Comparison of ENCODE assay signal across 10 mouse cellular contexts in the genomic region with DNA sequence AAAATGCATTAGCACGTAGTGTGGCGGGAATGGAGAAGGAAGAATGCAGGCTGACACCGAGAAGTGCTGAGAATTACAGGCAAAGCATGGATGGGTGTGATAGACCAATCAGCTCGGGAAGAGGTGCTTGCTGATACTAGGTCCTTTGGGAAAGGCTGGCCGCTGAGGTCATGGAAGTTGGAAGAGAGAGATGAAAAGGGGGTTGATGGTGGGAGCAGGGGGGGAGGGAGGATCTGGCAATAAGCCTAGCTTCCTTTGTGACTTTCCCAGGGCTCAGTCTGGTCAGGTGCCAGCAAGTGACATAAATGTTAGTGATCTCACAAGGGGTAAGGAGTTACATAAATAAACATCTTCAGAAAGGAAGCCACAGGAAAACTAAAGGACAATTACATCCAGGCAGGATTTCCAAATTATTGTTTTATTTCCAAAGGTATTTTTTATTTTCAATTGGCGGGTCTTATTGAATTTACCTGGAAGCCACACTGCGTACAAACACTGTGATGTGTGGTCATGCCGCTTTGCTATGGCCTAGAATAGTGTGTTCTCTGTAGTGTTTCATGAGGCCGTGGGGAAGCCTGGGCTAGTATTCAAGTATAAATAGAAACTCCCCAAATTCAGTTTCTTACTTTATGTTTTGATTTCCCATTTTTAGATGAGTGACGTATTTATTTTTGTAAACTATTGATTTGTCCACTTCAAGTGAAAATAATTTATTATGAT. TPM values are rescaled to one million over a fixed set of nuclear protein-coding genes. Genes with fewer than 3 reads are reported as not detected.
DNase-seq lines count a peak whose midpoint lies in the region; ATAC-seq lines count a peak whose summit lies in the region.
"Had no signal": no experiment of that assay in that cellular context is flagged by ENCODE, and none has a peak within 500 bp of the region (broad histone marks: within the 10 kb centered on the region; RNA-seq: fewer than 3 reads in every experiment).

No protein-coding gene starts in this region.

- ATAC-seq in heart, embryonic 11.5 days (replicated peaks; ENCODE audit: insufficient number of reproducible peaks, low FRiP score, low TSS enrichment) = peak; percentile 77
- ATAC-seq in erythroid progenitor cell, adult 5-6 weeks (replicated peaks; ENCODE audit: low FRiP score, poor library complexity, severe bottlenecking) = no peak
- ATAC-seq: liver, postnatal 0 days had no signal

- no peaks in the 10 kb centered on the region; the same call in 1 of the 2 replicates for H3K36me3 ChIP-seq in heart, embryonic 11.5 days (ENCODE audit: control insufficient read depth, insufficient read depth, low read length)

- peak; percentile 26 for DNase-seq in right cerebral cortex, postnatal 4 days
- no peak for DNase-seq in right cerebral cortex, adult 2 months (ENCODE audit: low spot score in 2 of 2)
- DNase-seq in lung, adult 18-20 months = peak; percentile 51 to 70
- DNase-seq in skeletal muscle tissue, adult 2 months (ENCODE audit: low read depth, low spot score) = peak; percentile 54
- DNase-seq in frontal cortex, postnatal 10 days (ENCODE audit: low spot score in 2 of 2) = no peak
- DNase-seq: liver, postnatal 0 days; thymus, postnatal 14 days had no signal

- no peak overlapping the region for H3K4me3 ChIP-seq in heart, embryonic 11.5 days (ENCODE audit: low read depth, low read length)
- H3K4me3 ChIP-seq: erythroblast, embryonic 14.5 days had no signal

- peaks cover 4% of the 10 kb centered on the region; the same call in 1 of the 2 replicates for H3K4me1 ChIP-seq in heart, embryonic 11.5 days (ENCODE audit: control insufficient read depth, insufficient read depth, low read length)

- 0 out of 2 replicates have a peak overlapping the region, but pooled peaks have one; percentile 32 for H3K27ac ChIP-seq in heart, embryonic 11.5 days (ENCODE audit: low read depth, low read length)

- no peaks in the 10 kb centered on the region for H3K27me3 ChIP-seq in heart, embryonic 11.5 days (ENCODE audit: control insufficient read depth, insufficient read depth, low read length)

- H3K9ac ChIP-seq in heart, embryonic 11.5 days (ENCODE audit: low read depth, low read length) = no peak overlapping the region
- H3K9ac ChIP-seq: liver, postnatal 0 days had no signal

- no peak overlapping the region for H3K4me2 ChIP-seq in heart, embryonic 11.5 days

- WGBS in heart, embryonic 11.5 days (ENCODE audit: insufficient replicate concordance) = 48% methylated on average over 10 of the region's 10 CpGs

- H3K9me3 ChIP-seq in heart, embryonic 11.5 days (replicated peaks; ENCODE audit: control insufficient read depth, low read length) = no peaks in the 10 kb centered on the region

RNA-seq across cellular contexts. Expression of a gene that starts 38.7 kb away (rescaled TPM):
- polyA plus RNA-seq in heart, embryonic 11.5 days (2014; fragmentation: Nextera tagmentation; extraction: Ambion mirVana) = 0.20 and 0.24 TPM in 2 replicates
- total RNA-seq in erythroid progenitor cell, adult 5-6 weeks (2015; ENCODE audit: low replicate concordance) = not detected in 2 replicates
- not detected in 2 replicates for total RNA-seq in erythroid progenitor cell, adult 5-6 weeks (2017; ENCODE audit: low replicate concordance)
- polyA plus RNA-seq: erythroblast, embryonic 14.5 days; liver, postnatal 0 days had no signal

Comparison
In these comparisons a context has a peak if more than half of its experiments do, and no peak if none do; other contexts are left out.
1. DNase-seq: peak in right cerebral cortex, postnatal 4 days (single experiment), lung, adult 18-20 months (2 of 2) and skeletal muscle tissue, adult 2 months (single experiment); none in right cerebral cortex, adult 2 months (0 of 2) and frontal cortex, postnatal 10 days (0 of 2).